Mouse (Mus musculus) spleen, adult 2 months (tissue): ENCODE measurements around the gene Pidd1. TPM values are rescaled to one million over a fixed set of nuclear protein-coding genes. Genes with fewer than 3 reads are reported as not detected.

Experiments
- DNase-seq, 2 experiments: peaks; one replicate each; pipeline versions ENCODE4 v3.0.0 to v3.0.0-alpha.2; 2012 to 2021; ENCODE audit warnings: low spot score in 2 of 2, low read depth in 1 of 2
- H3K27ac ChIP-seq: fragments of 200-500 bp; 2 replicates; pipeline ENCODE4 v1.5.1; 2012; ENCODE audit warnings: low read length, inconsistent platforms; ENCODE audit not compliant: insufficient read depth
- H3K27me3 ChIP-seq: fragments of 200-500 bp; 2 replicates; pipeline ENCODE4 v1.6.1; 2012; ENCODE audit warnings: mild to moderate bottlenecking, moderate library complexity, low read length, inconsistent platforms; ENCODE audit not compliant: control insufficient read depth, insufficient read depth
- H3K36me3 ChIP-seq: fragments of 200-500 bp; 2 replicates; pipeline ENCODE4 v1.6.1; 2012; ENCODE audit warnings: mild to moderate bottlenecking, low read length, inconsistent platforms; ENCODE audit not compliant: control insufficient read depth, insufficient read depth
- H3K4me1 ChIP-seq: fragments of 200-500 bp; 2 replicates; pipeline ENCODE4 v1.6.1; 2011; ENCODE audit warnings: inconsistent platforms; ENCODE audit not compliant: control insufficient read depth, insufficient read depth, insufficient read length
- H3K4me3 ChIP-seq: fragments of 200-500 bp; 2 replicates; pipeline ENCODE4 v1.5.1; 2011; ENCODE audit warnings: mild to moderate bottlenecking, inconsistent platforms; ENCODE audit not compliant: insufficient read depth, insufficient read length; ENCODE audit errors: extremely low read depth
- CTCF ChIP-seq: fragments of 200-500 bp; IDR thresholded peaks from 2 replicates; pipeline ENCODE4 v1.5.1; 2011; ENCODE audit warnings: mild to moderate bottlenecking, inconsistent platforms; ENCODE audit not compliant: insufficient read depth, insufficient read length, insufficient replicate concordance; ENCODE audit errors: extremely low read depth
- POLR2A ChIP-seq: fragments of 200-500 bp; IDR thresholded peaks from 2 replicates; pipeline ENCODE4 v1.6.1; 2011; ENCODE audit warnings: low read depth, low read length, inconsistent platforms
- WGBS: fragments of 180-500 bp; shearing (Covaris S2); methylation state at CpG from one replicate; pipeline ENCODE4 v1.1.7; 2018; 5-methylcytosine and 5-hydroxymethylcytosine counted together
- polyA plus RNA-seq: library from polyadenylated mRNA; depleted of rRNA; stranded (reverse); fragments of >200 nt; gene quantifications from 2 replicates; pipeline ENCODE4 v1.2.3, GENCODE M21; 2012

The Pidd1 gene
- polyA plus RNA-seq, 1 experiment: 20.4 TPM

- no peak for DNase-seq
- 44% methylated on average over 5 of the region's 5 CpGs for WGBS
- peak overlapping the region; percentile 48 for H3K27ac ChIP-seq
- H3K4me1 ChIP-seq: peaks cover 20% of the 10 kb centered on the region
- H3K4me3 ChIP-seq: peak overlapping the region; percentile 92
- peaks cover 12% of the 10 kb centered on the region for H3K36me3 ChIP-seq
- TF ChIP-seq POLR2A (no peak), CTCF (no peak)
- H3K27me3 ChIP-seq: no peaks in the 10 kb centered on the region; the same call in 1 of the 2 replicates
These were observed 24.3 kb upstream of the Pidd1 start for GRCm38 (mm10) chr7:141468164-141468521.

GRCm38 (mm10) chr7:141467230-141468030 is 23.6 kb upstream of the Pidd1 start, which contains the start of gene Cd151:
Gene Cd151 (plus strand): TSS chr7:141467392.
- Histone ChIP-seq H3K4me1 (peaks cover 20% of the 10 kb centered on the region), H3K27ac (peak within 1 kb of the TSS; percentile 65), H3K36me3 (peaks cover 12% of the 10 kb centered on the region), H3K27me3 (no peaks in the 10 kb centered on the region; the same call in none of the 2 replicates), H3K4me3 (peak within 1 kb of the TSS; percentile 92)
- under 1% methylated on average over 52 of the region's 52 CpGs for WGBS
- DNase-seq: peak; percentile 46 to 80
- no peak for TF ChIP-seq POLR2A
- no peak for TF ChIP-seq CTCF

GRCm38 (mm10) chr7:141466607-141467148 is 22.9 kb upstream of the Pidd1 start:
- peaks cover 9% of the 10 kb centered on the region for H3K36me3 ChIP-seq
- TF ChIP-seq POLR2A: no peak
- no peak for TF ChIP-seq CTCF
- no peak overlapping the region for H3K27ac ChIP-seq
- H3K4me1 ChIP-seq: peaks cover 23% of the 10 kb centered on the region
- WGBS: 74% methylated on average over 10 of the region's 10 CpGs
- H3K4me3 ChIP-seq: no peak overlapping the region; the same call in 1 of the 2 replicates
- DNase-seq: no peak
- peaks cover 4% of the 10 kb centered on the region for H3K27me3 ChIP-seq

- no peak overlapping the region; the same call in 1 of the 2 replicates for H3K27ac ChIP-seq
- no peak for DNase-seq
These were observed 22.2 kb upstream of the Pidd1 start for GRCm38 (mm10) chr7:141466045-141466394.

GRCm38 (mm10) chr7:141465388-141466044 is 21.7 kb upstream of the Pidd1 start:
- Histone ChIP-seq H3K36me3 (peaks cover 5% of the 10 kb centered on the region), H3K4me3 (no peak overlapping the region), H3K27me3 (peaks cover 5% of the 10 kb centered on the region), H3K4me1 (peaks cover 23% of the 10 kb centered on the region), H3K27ac (no peak overlapping the region; the same call in 1 of the 2 replicates)
- no peak for TF ChIP-seq POLR2A
- TF ChIP-seq CTCF: no peak
- no peak for DNase-seq
- 51% methylated on average over 8 of the region's 10 CpGs for WGBS

More at GRCm38 (mm10) chr7:141466045-141466394, 22.2 kb upstream of the Pidd1 start:
- WGBS: 81% methylated on average over 7 of the region's 7 CpGs
- peaks cover 5% of the 10 kb centered on the region for H3K27me3 ChIP-seq
- H3K36me3 ChIP-seq: peaks cover 6% of the 10 kb centered on the region
- no peak overlapping the region for H3K4me3 ChIP-seq
- no peak for TF ChIP-seq POLR2A
- no peak for TF ChIP-seq CTCF
- peaks cover 23% of the 10 kb centered on the region for H3K4me1 ChIP-seq

GRCm38 (mm10) chr7:141464603-141465201 is 20.9 kb upstream of the Pidd1 start:
- no peak overlapping the region for H3K27ac ChIP-seq
- peaks cover 23% of the 10 kb centered on the region for H3K4me1 ChIP-seq
- peaks cover 5% of the 10 kb centered on the region for H3K27me3 ChIP-seq
- H3K4me3 ChIP-seq: no peak overlapping the region
- WGBS: 13% methylated on average over 38 of the region's 38 CpGs
- peaks cover 2% of the 10 kb centered on the region for H3K36me3 ChIP-seq
- DNase-seq: no peak
- TF ChIP-seq CTCF: no peak
- no peak for TF ChIP-seq POLR2A
